Mouse (Mus musculus): ENCODE results near the gene Actl9.

DNA sequence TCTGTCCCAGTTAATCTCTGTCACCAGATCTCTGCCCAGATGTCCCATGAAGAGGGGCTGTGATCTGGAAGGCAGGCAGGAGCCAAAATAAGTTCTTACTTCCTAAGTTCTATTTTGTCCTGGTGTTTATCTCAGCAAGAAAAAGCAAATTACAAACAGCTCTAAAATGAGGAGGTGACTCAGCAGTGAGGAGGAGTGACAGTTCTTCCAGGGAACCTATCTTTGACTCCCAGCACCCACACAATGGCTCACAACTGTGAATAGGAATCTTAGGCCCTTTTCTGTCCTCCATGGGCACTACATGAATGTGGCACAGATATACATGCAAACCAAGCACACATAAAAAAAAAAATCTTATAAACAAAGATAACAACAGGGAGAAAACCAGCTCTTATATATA, 47.0 kb upstream of the Actl9 start:
- TF ChIP-seq CTCF (IDR thresholded peaks at IDR 0.05; ENCODE audit: extremely low read depth, insufficient read depth, insufficient read length, insufficient replicate concordance) = no peak
- TF ChIP-seq POLR2A (IDR thresholded peaks at IDR 0.05; ENCODE audit: low read depth, low read length) = no peak

Data from spleen, adult 2 months (tissue).